Mouse (Mus musculus) midbrain, embryonic 15.5 days (tissue): ENCODE results near the gene Efcab2. TPM values are rescaled to one million over a fixed set of nuclear protein-coding genes. Genes with fewer than 3 reads are reported as not detected.

Source experiments
- ATAC-seq: fragments of 200-750 bp; cut with Nextera tagmentation; replicated peaks from 2 replicates; pipeline ENCODE4 v1.8.0; 2017; ENCODE audit warnings: moderate TSS enrichment
- H3K27ac ChIP-seq: fragments of 300-500 bp; sonication (generic); 2 replicates; pipeline ENCODE4 v1.5.1; 2015; ENCODE audit warnings: mild to moderate bottlenecking, inconsistent platforms
- H3K27me3 ChIP-seq: fragments of 300-500 bp; sonication (generic); replicated peaks from 2 replicates; pipeline ENCODE4 v1.6.1; 2015; ENCODE audit warnings: inconsistent platforms
- H3K36me3 ChIP-seq: fragments of 300-500 bp; sonication (generic); replicated peaks from 2 replicates; pipeline ENCODE4 v1.6.1; 2015; ENCODE audit warnings: inconsistent platforms
- H3K4me1 ChIP-seq: fragments of 300-500 bp; sonication (generic); 2 replicates; pipeline ENCODE4 v1.6.1; 2015; ENCODE audit warnings: inconsistent platforms
- H3K4me2 ChIP-seq: fragments of 300-500 bp; sonication (generic); 2 replicates; pipeline ENCODE4 v1.6.1; 2015; ENCODE audit warnings: inconsistent platforms, mild to moderate bottlenecking, moderate library complexity
- H3K4me3 ChIP-seq: fragments of 300-500 bp; sonication (generic); 2 replicates; pipeline ENCODE4 v1.5.1; 2015; ENCODE audit warnings: mild to moderate bottlenecking, inconsistent platforms
- H3K9ac ChIP-seq: fragments of 300-500 bp; sonication (generic); 2 replicates; pipeline ENCODE4 v1.6.1; 2015; ENCODE audit warnings: mild to moderate bottlenecking, inconsistent platforms
- H3K9me3 ChIP-seq: fragments of 300-500 bp; sonication (generic); 2 replicates; pipeline ENCODE4 v1.6.1; 2016; ENCODE audit warnings: inconsistent platforms
- WGBS: fragments of 180-500 bp; shearing (Covaris S2); methylation state at CpG from one replicate; pipeline ENCODE4 v1.1.7; 2015; ENCODE audit warnings: mixed read lengths; 5-methylcytosine and 5-hydroxymethylcytosine counted together
- polyA plus RNA-seq: library from polyadenylated mRNA; unstranded; fragments of >200 nt; fragmentation: Nextera tagmentation; extraction: Ambion mirVana; gene quantifications from 2 replicates; pipeline ENCODE4 v1.2.1, GENCODE M21; 2015

Efcab2 gene
- polyA plus RNA-seq, 1 experiment from 2014 or later, result 10.7 TPM

GRCm38 (mm10) chr1:178496186-178496585 lies 90.3 kb downstream of the Efcab2 start:
- H3K36me3 ChIP-seq, result no peaks in the 10 kb centered on the region

GRCm38 (mm10) chr1:178496841-178497240 lies 91.0 kb downstream of the Efcab2 start:
- Histone ChIP-seq H3K27ac (no peak overlapping the region), H3K27me3 (no peaks in the 10 kb centered on the region), H3K9ac (no peak overlapping the region), H3K4me3 (no peak overlapping the region), H3K4me1 (no peaks in the 10 kb centered on the region), H3K4me2 (no peak overlapping the region), H3K36me3 (no peaks in the 10 kb centered on the region), H3K9me3 (no peaks in the 10 kb centered on the region)
- 57% methylated on average over 1 of the region's 1 CpGs for WGBS
- no peak for ATAC-seq

More at GRCm38 (mm10) chr1:178496186-178496585, 90.3 kb downstream of the Efcab2 start:
- Histone ChIP-seq H3K4me2 (no peak overlapping the region), H3K27me3 (no peaks in the 10 kb centered on the region), H3K27ac (no peak overlapping the region), H3K4me1 (no peaks in the 10 kb centered on the region), H3K9ac (no peak overlapping the region), H3K4me3 (no peak overlapping the region), H3K9me3 (no peaks in the 10 kb centered on the region)
- ATAC-seq, result no peak
- WGBS, result 65% methylated on average over 2 of the region's 2 CpGs

- Histone ChIP-seq H3K4me2 (no peak overlapping the region), H3K9me3 (no peaks in the 10 kb centered on the region), H3K4me1 (no peaks in the 10 kb centered on the region), H3K9ac (no peak overlapping the region), H3K4me3 (no peak overlapping the region), H3K27me3 (no peaks in the 10 kb centered on the region), H3K27ac (no peak overlapping the region), H3K36me3 (no peaks in the 10 kb centered on the region)
- WGBS, result 94% methylated on average over 8 of the region's 8 CpGs
- ATAC-seq, result no peak
Observed at GRCm38 (mm10) chr1:178506938-178507337, 101.1 kb downstream of the Efcab2 start.

- Histone ChIP-seq H3K27me3 (no peaks in the 10 kb centered on the region), H3K27ac (no peak overlapping the region), H3K4me3 (no peak overlapping the region), H3K9ac (no peak overlapping the region), H3K4me2 (no peak overlapping the region), H3K9me3 (no peaks in the 10 kb centered on the region), H3K4me1 (0 out of 2 replicates have a peak, but pooled peaks cover 6% of the 10 kb centered on the region), H3K36me3 (no peaks in the 10 kb centered on the region)
- no peak; the same call in 1 of the 2 replicates for ATAC-seq
- WGBS, result 27% methylated on average over 7 of the region's 7 CpGs
Observed at GRCm38 (mm10) chr1:178512323-178513031, 106.6 kb downstream of the Efcab2 start.

- no peak for ATAC-seq
- H3K4me1 ChIP-seq, result 0 out of 2 replicates have a peak, but pooled peaks cover 6% of the 10 kb centered on the region
- no peaks in the 10 kb centered on the region for H3K27me3 ChIP-seq
- H3K27ac ChIP-seq, result no peak overlapping the region
- WGBS, result 38% methylated on average over 6 of the region's 8 CpGs
- no peak overlapping the region for H3K4me2 ChIP-seq
- H3K4me3 ChIP-seq, result no peak overlapping the region
- no peaks in the 10 kb centered on the region for H3K9me3 ChIP-seq
- H3K9ac ChIP-seq, result no peak overlapping the region
- no peaks in the 10 kb centered on the region for H3K36me3 ChIP-seq
Observed at GRCm38 (mm10) chr1:178513954-178514353, 108.1 kb downstream of the Efcab2 start.

- 84% methylated on average over 2 of the region's 2 CpGs for WGBS
- H3K27me3 ChIP-seq, result no peaks in the 10 kb centered on the region
- no peaks in the 10 kb centered on the region for H3K9me3 ChIP-seq
- no peak overlapping the region for H3K4me2 ChIP-seq
- no peak overlapping the region for H3K4me3 ChIP-seq
- H3K9ac ChIP-seq, result no peak overlapping the region
- H3K27ac ChIP-seq, result no peak overlapping the region
- ATAC-seq, result no peak
- 0 out of 2 replicates have a peak, but pooled peaks cover 6% of the 10 kb centered on the region for H3K4me1 ChIP-seq
- H3K36me3 ChIP-seq, result no peaks in the 10 kb centered on the region
Observed at GRCm38 (mm10) chr1:178515839-178516238, 110.0 kb downstream of the Efcab2 start.

GRCm38 (mm10) chr1:178522389-178522788 lies 116.5 kb downstream of the Efcab2 start:
- WGBS, result 50% methylated on average over 5 of the region's 5 CpGs
- Histone ChIP-seq H3K36me3 (no peaks in the 10 kb centered on the region), H3K4me1 (peaks cover 2% of the 10 kb centered on the region), H3K9ac (no peak overlapping the region), H3K4me2 (no peak overlapping the region), H3K27ac (no peak overlapping the region), H3K4me3 (no peak overlapping the region), H3K9me3 (no peaks in the 10 kb centered on the region), H3K27me3 (no peaks in the 10 kb centered on the region)
- ATAC-seq, result peak; percentile 60; the same call in 1 of the 2 replicates

- no peaks in the 10 kb centered on the region for H3K27me3 ChIP-seq
- peaks cover 9% of the 10 kb centered on the region for H3K4me1 ChIP-seq
- H3K36me3 ChIP-seq, result no peaks in the 10 kb centered on the region
- H3K9ac ChIP-seq, result no peak overlapping the region
- H3K27ac ChIP-seq, result no peak overlapping the region
- no peak overlapping the region for H3K4me3 ChIP-seq
- H3K9me3 ChIP-seq, result no peaks in the 10 kb centered on the region
- no peak for ATAC-seq
- WGBS, result 45% methylated on average over 5 of the region's 5 CpGs
- no peak overlapping the region for H3K4me2 ChIP-seq
Observed at GRCm38 (mm10) chr1:178523152-178523551, 117.3 kb downstream of the Efcab2 start.

- peaks cover 36% of the 10 kb centered on the region for H3K4me1 ChIP-seq
- peak overlapping the region; percentile 81 for H3K9ac ChIP-seq
- H3K9me3 ChIP-seq, result no peaks in the 10 kb centered on the region
- H3K4me2 ChIP-seq, result peak overlapping the region; percentile 90
- peak; percentile 28 for ATAC-seq
- H3K4me3 ChIP-seq, result peak overlapping the region; percentile 71
- H3K27ac ChIP-seq, result peak overlapping the region; percentile 92
- WGBS, result 0% methylated on average over 21 of the region's 21 CpGs
- H3K27me3 ChIP-seq, result no peaks in the 10 kb centered on the region
- H3K36me3 ChIP-seq, result no peaks in the 10 kb centered on the region
Observed at GRCm38 (mm10) chr1:178527185-178527546, 121.3 kb downstream of the Efcab2 start.

- Histone ChIP-seq H3K4me3 (peak overlapping the region; percentile 71), H3K27ac (peak overlapping the region; percentile 92), H3K4me2 (peak overlapping the region; percentile 90), H3K9ac (peak overlapping the region; percentile 81), H3K36me3 (no peaks in the 10 kb centered on the region), H3K4me1 (peaks cover 41% of the 10 kb centered on the region), H3K27me3 (no peaks in the 10 kb centered on the region), H3K9me3 (no peaks in the 10 kb centered on the region)
- under 1% methylated on average over 59 of the region's 59 CpGs for WGBS
- ATAC-seq, result peak; percentile 50
Observed at GRCm38 (mm10) chr1:178527547-178528361, 121.9 kb downstream of the Efcab2 start.

GRCm38 (mm10) chr1:178528431-178529351 lies 122.8 kb downstream of the Efcab2 start, which contains the start of gene Kif26b:
Gene Kif26b, plus strand, starts transcription at chr1:178529125.
- Histone ChIP-seq H3K27ac (peak within 1 kb of the TSS; percentile 92), H3K9me3 (no peaks in the 10 kb centered on the region), H3K4me3 (peak within 1 kb of the TSS; percentile 71), H3K36me3 (no peaks in the 10 kb centered on the region), H3K4me2 (peak within 1 kb of the TSS; percentile 90), H3K4me1 (peaks cover 41% of the 10 kb centered on the region), H3K9ac (peak within 1 kb of the TSS; percentile 81), H3K27me3 (no peaks in the 10 kb centered on the region)
- under 1% methylated on average over 91 of the region's 92 CpGs for WGBS
- ATAC-seq, result peak; percentile 63
